Mouse (Mus musculus) CH12.LX (cell line): Measurements from ENCODE around the gene Mark2.

Experiments
- CTCF ChIP-seq, 2 experiments: IDR thresholded peaks in 1 of 2; conservative IDR thresholded peaks in 1 of 2; 2 replicates each; pipeline ENCODE4 v1.5.1; 2011 to 2012; ENCODE audit warnings: low read depth in 2 of 2, low read length in 2 of 2, improper control_type of control experiment in 1 of 2, inconsistent platforms in 1 of 2, mild to moderate bottlenecking in 1 of 2, moderate library complexity in 1 of 2
- E2F4 ChIP-seq: IDR thresholded peaks from 2 replicates; pipeline ENCODE4 v1.6.1; 2011; ENCODE audit warnings: low read depth, low read length, improper control_type of control experiment; ENCODE audit not compliant: insufficient replicate concordance
- EP300 ChIP-seq: IDR thresholded peaks from 2 replicates; pipeline ENCODE4 v1.6.1; 2011; ENCODE audit warnings: low read length, improper control_type of control experiment
- GABPA ChIP-seq: IDR thresholded peaks from 2 replicates; pipeline ENCODE4 v1.6.1; 2012; ENCODE audit warnings: low read depth, low read length, improper control_type of control experiment, inconsistent platforms; ENCODE audit not compliant: insufficient replicate concordance
- HCFC1 ChIP-seq: IDR thresholded peaks from 2 replicates; pipeline ENCODE4 v1.6.1; 2012; ENCODE audit warnings: low read depth, mild to moderate bottlenecking, inconsistent platforms, low read length, improper control_type of control experiment
- JUN ChIP-seq: IDR thresholded peaks from 2 replicates; pipeline ENCODE4 v1.6.1; 2011; ENCODE audit warnings: low read depth, mild to moderate bottlenecking, low read length, improper control_type of control experiment, moderate library complexity; ENCODE audit not compliant: insufficient read depth
- JUND ChIP-seq: conservative IDR thresholded peaks from 2 replicates; pipeline ENCODE4 v1.6.1; 2011; ENCODE audit warnings: low read depth, low read length, improper control_type of control experiment
- MAX ChIP-seq: IDR thresholded peaks from 2 replicates; pipeline ENCODE4 v1.6.1; 2011; ENCODE audit warnings: low read length, improper control_type of control experiment
- PAX5 ChIP-seq: IDR thresholded peaks from 2 replicates; pipeline ENCODE4 v1.6.1; 2012; ENCODE audit warnings: low read length, inconsistent platforms, mixed read lengths
- POLR2A ChIP-seq: IDR thresholded peaks from 2 replicates; pipeline ENCODE4 v1.6.1; 2011; ENCODE audit warnings: low read depth, mild to moderate bottlenecking, improper control_type of control experiment, low read length
- RAD21 ChIP-seq: IDR thresholded peaks from 2 replicates; pipeline ENCODE4 v1.6.1; 2011; ENCODE audit warnings: low read depth, mild to moderate bottlenecking, low read length, improper control_type of control experiment, moderate library complexity
- SMC3 ChIP-seq: IDR thresholded peaks from 2 replicates; pipeline ENCODE4 v1.6.1; 2011; ENCODE audit warnings: low read depth, low read length, improper control_type of control experiment
- ZC3H11A ChIP-seq: IDR thresholded peaks from 2 replicates; pipeline ENCODE4 v1.6.1; 2012; ENCODE audit warnings: low read depth, mild to moderate bottlenecking, inconsistent platforms, low read length, improper control_type of control experiment

- no peak for TF ChIP-seq JUN
- no peak for TF ChIP-seq SMC3
- TF ChIP-seq POLR2A: no peak
- no peak for TF ChIP-seq RAD21
- no peak for TF ChIP-seq ZC3H11A
- no peak for TF ChIP-seq MAX
- no peak for TF ChIP-seq HCFC1
- no peak for TF ChIP-seq GABPA
- no peak for TF ChIP-seq CTCF (conservative IDR thresholded peaks at IDR 0.05 in 1 of 2, IDR thresholded peaks at IDR 0.05 in 1 of 2; ENCODE audit: low read depth in 2 of 2, low read length in 2 of 2)
- no peak for TF ChIP-seq EP300
- TF ChIP-seq E2F4: no peak
- no peak for TF ChIP-seq PAX5
- TF ChIP-seq JUND: no peak
Observed at GRCm38 (mm10) chr19:7262592-7262991, 79.1 kb downstream of the Mark2 start.
